Mouse (Mus musculus): ENCODE data around the gene She. TPM values are rescaled to one million over a fixed set of nuclear protein-coding genes. Genes with fewer than 3 reads are reported as not detected.
A peak's percentile ranks its signal among the peaks of the same experiment; 100 is the strongest.

She gene
- polyA plus RNA-seq, 1 experiment from 2014 or later, result 3.4 TPM

GRCm38 (mm10) chr3:89821096-89821513, 10.1 kb upstream of the She start:
- no peak for ATAC-seq (ENCODE audit: insufficient read depth, low FRiP score, low TSS enrichment)
- Histone ChIP-seq H3K9ac (ENCODE audit: low read length) (no peak overlapping the region), H3K36me3 (ENCODE audit: control insufficient read depth, insufficient read depth, low read length) (no peaks in the 10 kb centered on the region), H3K9me3 (ENCODE audit: control insufficient read depth, low read length) (no peaks in the 10 kb centered on the region), H3K4me1 (ENCODE audit: control insufficient read depth, insufficient read depth, low read length) (no peaks in the 10 kb centered on the region), H3K27me3 (ENCODE audit: control insufficient read depth, insufficient read depth, low read length) (no peaks in the 10 kb centered on the region), H3K4me2 (ENCODE audit: low read depth) (no peak overlapping the region), H3K27ac (ENCODE audit: low read depth, low read length) (no peak overlapping the region), H3K4me3 (ENCODE audit: low read depth, low read length) (no peak overlapping the region)
- no peak for DNase-seq (ENCODE audit: low spot score)
- 87% methylated on average over 11 of the region's 11 CpGs for WGBS

GRCm38 (mm10) chr3:89821548-89822480, 9.4 kb upstream of the She start:
- Histone ChIP-seq H3K4me3 (ENCODE audit: low read depth, low read length) (no peak overlapping the region), H3K27ac (ENCODE audit: low read depth, low read length) (no peak overlapping the region), H3K27me3 (ENCODE audit: control insufficient read depth, insufficient read depth, low read length) (no peaks in the 10 kb centered on the region), H3K36me3 (ENCODE audit: control insufficient read depth, insufficient read depth, low read length) (no peaks in the 10 kb centered on the region), H3K9ac (ENCODE audit: low read length) (no peak overlapping the region), H3K4me1 (ENCODE audit: control insufficient read depth, insufficient read depth, low read length) (no peaks in the 10 kb centered on the region), H3K9me3 (ENCODE audit: control insufficient read depth, low read length) (no peaks in the 10 kb centered on the region), H3K4me2 (ENCODE audit: low read depth) (no peak overlapping the region)
- DNase-seq (ENCODE audit: low spot score) (no peak), ATAC-seq (ENCODE audit: insufficient read depth, low FRiP score, low TSS enrichment) (no peak)
- 72% methylated on average over 10 of the region's 10 CpGs for WGBS

GRCm38 (mm10) chr3:89823594-89823993, 7.6 kb upstream of the She start:
- DNase-seq (ENCODE audit: low spot score), result no peak
- H3K36me3 ChIP-seq (ENCODE audit: control insufficient read depth, insufficient read depth, low read length), result no peaks in the 10 kb centered on the region
- no peak for ATAC-seq (ENCODE audit: insufficient read depth, low FRiP score, low TSS enrichment)
- no peak overlapping the region for H3K9ac ChIP-seq (ENCODE audit: low read length)
- H3K27ac ChIP-seq (ENCODE audit: low read depth, low read length), result no peak overlapping the region
- no peak overlapping the region for H3K4me3 ChIP-seq (ENCODE audit: low read depth, low read length)
- H3K4me2 ChIP-seq (ENCODE audit: low read depth), result no peak overlapping the region
- no peaks in the 10 kb centered on the region for H3K27me3 ChIP-seq (ENCODE audit: control insufficient read depth, insufficient read depth, low read length)
- 68% methylated on average over 2 of the region's 2 CpGs for WGBS
- no peaks in the 10 kb centered on the region for H3K4me1 ChIP-seq (ENCODE audit: control insufficient read depth, insufficient read depth, low read length)
- no peaks in the 10 kb centered on the region for H3K9me3 ChIP-seq (ENCODE audit: control insufficient read depth, low read length)

GRCm38 (mm10) chr3:89826295-89826694, 4.9 kb upstream of the She start:
- Histone ChIP-seq H3K27ac (ENCODE audit: low read depth, low read length) (no peak overlapping the region), H3K36me3 (ENCODE audit: control insufficient read depth, insufficient read depth, low read length) (no peaks in the 10 kb centered on the region), H3K4me2 (ENCODE audit: low read depth) (no peak overlapping the region), H3K27me3 (ENCODE audit: control insufficient read depth, insufficient read depth, low read length) (peaks cover 23% of the 10 kb centered on the region), H3K9me3 (ENCODE audit: control insufficient read depth, low read length) (no peaks in the 10 kb centered on the region), H3K4me1 (ENCODE audit: control insufficient read depth, insufficient read depth, low read length) (no peaks in the 10 kb centered on the region), H3K4me3 (ENCODE audit: low read depth, low read length) (no peak overlapping the region), H3K9ac (ENCODE audit: low read length) (no peak overlapping the region)
- DNase-seq (ENCODE audit: low spot score) (no peak), ATAC-seq (ENCODE audit: insufficient read depth, low FRiP score, low TSS enrichment) (no peak)
- 60% methylated on average over 3 of the region's 3 CpGs for WGBS

- no peak overlapping the region for H3K4me3 ChIP-seq (ENCODE audit: low read depth, low read length)
- H3K9me3 ChIP-seq (ENCODE audit: control insufficient read depth, low read length), result no peaks in the 10 kb centered on the region
- peaks cover 34% of the 10 kb centered on the region for H3K27me3 ChIP-seq (ENCODE audit: control insufficient read depth, insufficient read depth, low read length)
- ATAC-seq (ENCODE audit: insufficient read depth, low FRiP score, low TSS enrichment) (no peak), DNase-seq (ENCODE audit: low spot score) (no peak)
- H3K27ac ChIP-seq (ENCODE audit: low read depth, low read length), result no peak overlapping the region
- no peak overlapping the region for H3K4me2 ChIP-seq (ENCODE audit: low read depth)
- no peaks in the 10 kb centered on the region for H3K36me3 ChIP-seq (ENCODE audit: control insufficient read depth, insufficient read depth, low read length)
- no peak overlapping the region for H3K9ac ChIP-seq (ENCODE audit: low read length)
- 56% methylated on average over 8 of the region's 8 CpGs for WGBS
- no peaks in the 10 kb centered on the region for H3K4me1 ChIP-seq (ENCODE audit: control insufficient read depth, insufficient read depth, low read length)
Observed at GRCm38 (mm10) chr3:89835362-89835761, 4.2 kb downstream of the She start.

- Histone ChIP-seq H3K27me3 (ENCODE audit: control insufficient read depth, insufficient read depth, low read length) (no peaks in the 10 kb centered on the region), H3K4me2 (ENCODE audit: low read depth) (no peak overlapping the region), H3K4me1 (ENCODE audit: control insufficient read depth, insufficient read depth, low read length) (no peaks in the 10 kb centered on the region), H3K27ac (ENCODE audit: low read depth, low read length) (no peak overlapping the region), H3K9ac (ENCODE audit: low read length) (no peak overlapping the region), H3K36me3 (ENCODE audit: control insufficient read depth, insufficient read depth, low read length) (no peaks in the 10 kb centered on the region), H3K9me3 (ENCODE audit: control insufficient read depth, low read length) (no peaks in the 10 kb centered on the region), H3K4me3 (ENCODE audit: low read depth, low read length) (no peak overlapping the region)
- WGBS, result 78% methylated on average over 4 of the region's 4 CpGs
- ATAC-seq (ENCODE audit: insufficient read depth, low FRiP score, low TSS enrichment), result no peak
- DNase-seq (ENCODE audit: low spot score), result peak; percentile 49
Observed at GRCm38 (mm10) chr3:89842258-89842657, 11.1 kb downstream of the She start.

- Histone ChIP-seq H3K9ac (ENCODE audit: low read length) (no peak overlapping the region), H3K9me3 (ENCODE audit: control insufficient read depth, low read length) (no peaks in the 10 kb centered on the region), H3K4me2 (ENCODE audit: low read depth) (no peak overlapping the region), H3K27me3 (ENCODE audit: control insufficient read depth, insufficient read depth, low read length) (no peaks in the 10 kb centered on the region), H3K27ac (ENCODE audit: low read depth, low read length) (no peak overlapping the region), H3K36me3 (ENCODE audit: control insufficient read depth, insufficient read depth, low read length) (no peaks in the 10 kb centered on the region), H3K4me1 (ENCODE audit: control insufficient read depth, insufficient read depth, low read length) (no peaks in the 10 kb centered on the region), H3K4me3 (ENCODE audit: low read depth, low read length) (no peak overlapping the region)
- ATAC-seq (ENCODE audit: insufficient read depth, low FRiP score, low TSS enrichment), result no peak
- no peak for DNase-seq (ENCODE audit: low spot score)
- 68% methylated on average over 9 of the region's 9 CpGs for WGBS
Observed at GRCm38 (mm10) chr3:89843148-89843547, 12.0 kb downstream of the She start.

- no peak for DNase-seq (ENCODE audit: low spot score)
- no peaks in the 10 kb centered on the region for H3K9me3 ChIP-seq (ENCODE audit: control insufficient read depth, low read length)
- no peak for ATAC-seq (ENCODE audit: insufficient read depth, low FRiP score, low TSS enrichment)
- WGBS, result 76% methylated on average over 9 of the region's 9 CpGs
- no peaks in the 10 kb centered on the region for H3K27me3 ChIP-seq (ENCODE audit: control insufficient read depth, insufficient read depth, low read length)
- no peaks in the 10 kb centered on the region for H3K36me3 ChIP-seq (ENCODE audit: control insufficient read depth, insufficient read depth, low read length)
- no peak overlapping the region for H3K4me2 ChIP-seq (ENCODE audit: low read depth)
- no peak overlapping the region for H3K4me3 ChIP-seq (ENCODE audit: low read depth, low read length)
- no peaks in the 10 kb centered on the region for H3K4me1 ChIP-seq (ENCODE audit: control insufficient read depth, insufficient read depth, low read length)
- no peak overlapping the region for H3K27ac ChIP-seq (ENCODE audit: low read depth, low read length)
- H3K9ac ChIP-seq (ENCODE audit: low read length), result no peak overlapping the region
Observed at GRCm38 (mm10) chr3:89845814-89846213, 14.6 kb downstream of the She start.

- DNase-seq (ENCODE audit: low spot score) (no peak), ATAC-seq (ENCODE audit: insufficient read depth, low FRiP score, low TSS enrichment) (no peak)
- Histone ChIP-seq H3K27ac (ENCODE audit: low read depth, low read length) (no peak overlapping the region), H3K9me3 (ENCODE audit: control insufficient read depth, low read length) (no peaks in the 10 kb centered on the region), H3K36me3 (ENCODE audit: control insufficient read depth, insufficient read depth, low read length) (no peaks in the 10 kb centered on the region), H3K27me3 (ENCODE audit: control insufficient read depth, insufficient read depth, low read length) (no peaks in the 10 kb centered on the region), H3K4me3 (ENCODE audit: low read depth, low read length) (no peak overlapping the region), H3K4me2 (ENCODE audit: low read depth) (no peak overlapping the region), H3K9ac (ENCODE audit: low read length) (no peak overlapping the region), H3K4me1 (ENCODE audit: control insufficient read depth, insufficient read depth, low read length) (no peaks in the 10 kb centered on the region)
- 82% methylated on average over 3 of the region's 3 CpGs for WGBS
Observed at GRCm38 (mm10) chr3:89847126-89847525, 16.0 kb downstream of the She start.
